Mouse (Mus musculus) heart, postnatal 4 days (tissue): ENCODE results near the gene Commd1. TPM values are rescaled to one million over a fixed set of nuclear protein-coding genes. Genes with fewer than 3 reads are reported as not detected.
A peak's percentile ranks its signal among the peaks of the same experiment; 100 is the strongest.

Source experiments
- DNase-seq: peaks from one replicate; pipeline ENCODE4 v3.0.0; 2021
- total RNA-seq, 2 experiments: library from RNA; stranded (reverse); gene quantifications; 2 replicates each; pipeline ENCODE4 v1.2.3; 2021

The Commd1 gene
- total RNA-seq, 2 experiments from 2014 or later, result 161 to 186 TPM

DNA sequence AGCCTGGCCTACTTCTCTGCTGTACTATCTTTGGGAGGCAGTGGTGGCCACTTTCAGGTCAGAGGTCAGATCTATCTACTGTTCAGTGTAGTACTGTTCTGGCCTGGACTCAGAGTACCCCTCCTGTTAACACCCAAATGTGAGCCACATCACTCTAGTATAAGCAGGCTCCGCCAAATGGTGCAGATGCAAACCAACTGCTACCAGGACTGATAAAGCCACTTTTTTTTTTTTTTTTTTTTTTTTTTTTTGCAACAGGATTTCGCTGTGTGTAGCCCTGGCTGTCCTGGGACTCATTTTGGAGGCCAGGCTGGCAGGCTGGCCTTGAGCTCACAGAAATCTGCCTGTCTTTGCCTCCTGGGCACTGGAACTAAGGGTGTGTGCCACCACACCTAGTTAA lies 43.2 kb downstream of the Commd1 start:
- no peak for DNase-seq

DNA sequence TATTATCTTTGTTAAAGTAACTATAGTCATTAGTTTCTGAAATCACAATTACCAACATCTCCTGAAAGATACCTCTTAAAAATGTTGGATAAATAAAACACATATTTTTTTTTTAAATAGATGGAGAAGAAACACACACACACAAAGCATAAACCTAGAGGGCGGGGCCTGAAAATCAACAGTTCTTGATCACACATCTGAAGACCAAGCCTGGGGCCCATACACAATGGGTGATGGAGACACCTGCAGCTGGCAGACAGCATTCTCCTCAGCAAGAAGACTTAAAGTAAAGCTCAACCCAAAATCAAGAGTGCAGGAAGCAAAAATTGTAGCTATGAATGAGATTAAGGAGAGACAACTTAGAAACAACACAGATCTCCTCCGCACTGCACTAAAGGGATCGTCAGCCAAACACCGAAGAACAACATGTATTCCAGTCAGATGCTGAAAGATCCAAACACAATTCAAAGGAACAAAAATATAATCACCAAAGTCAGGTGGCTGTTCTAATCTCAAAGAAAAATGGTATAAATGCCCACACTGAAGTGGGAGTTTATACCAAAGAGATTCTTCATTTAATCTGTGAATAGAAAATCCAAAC lies 44.4 kb downstream of the Commd1 start:
- DNase-seq, result no peak

DNA sequence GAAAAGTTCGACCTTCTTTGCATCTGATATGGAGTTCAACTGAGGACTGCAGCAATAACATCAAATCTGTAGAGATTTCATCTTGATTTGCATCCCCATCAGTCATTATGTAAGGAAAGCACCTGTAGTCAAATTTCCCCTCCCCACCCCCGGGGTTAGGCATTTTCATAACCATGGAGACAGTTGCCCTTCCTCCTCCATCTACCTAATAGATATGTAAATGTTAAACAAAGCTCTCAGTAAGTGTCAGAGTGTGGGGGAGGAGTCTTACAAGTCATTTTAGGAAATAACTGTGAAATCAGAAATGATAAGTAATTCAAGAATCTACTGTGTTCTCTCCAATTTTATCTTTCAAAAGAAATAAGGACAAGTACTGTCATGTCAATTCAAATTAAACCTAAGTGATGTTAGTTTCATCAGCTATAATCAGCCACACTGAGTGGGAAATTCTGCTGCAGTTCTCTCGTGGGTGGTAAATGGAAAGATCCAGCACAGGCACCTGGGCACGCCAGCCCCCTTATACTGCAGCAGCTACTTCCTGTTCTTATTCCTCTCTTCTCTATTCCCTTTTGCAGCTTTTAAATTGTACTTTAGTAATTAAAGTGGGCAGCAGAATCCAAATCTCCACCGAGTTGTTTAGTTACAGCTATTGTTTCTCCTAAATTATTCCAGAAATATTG lies 45.6 kb downstream of the Commd1 start:
- DNase-seq, result no peak

DNA sequence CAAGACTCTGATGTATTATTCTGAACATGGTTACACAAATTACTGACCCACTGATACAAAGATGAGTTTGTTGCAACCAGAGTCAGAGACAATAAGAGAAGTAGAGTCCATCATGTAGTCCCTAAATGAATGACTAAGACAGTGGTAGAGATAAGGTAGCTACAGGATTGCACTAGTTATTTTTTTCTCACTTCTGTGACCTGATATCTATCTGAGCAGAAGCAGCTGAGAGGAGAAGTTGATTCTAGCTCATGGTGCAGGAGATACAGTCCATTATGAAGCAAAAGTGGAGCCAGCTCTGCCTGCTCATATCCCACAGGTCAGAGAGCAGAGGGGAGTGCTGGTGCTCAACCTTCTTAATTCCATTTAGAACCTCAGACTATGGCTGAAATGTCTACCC lies 50.0 kb downstream of the Commd1 start:
- no peak for DNase-seq

DNA sequence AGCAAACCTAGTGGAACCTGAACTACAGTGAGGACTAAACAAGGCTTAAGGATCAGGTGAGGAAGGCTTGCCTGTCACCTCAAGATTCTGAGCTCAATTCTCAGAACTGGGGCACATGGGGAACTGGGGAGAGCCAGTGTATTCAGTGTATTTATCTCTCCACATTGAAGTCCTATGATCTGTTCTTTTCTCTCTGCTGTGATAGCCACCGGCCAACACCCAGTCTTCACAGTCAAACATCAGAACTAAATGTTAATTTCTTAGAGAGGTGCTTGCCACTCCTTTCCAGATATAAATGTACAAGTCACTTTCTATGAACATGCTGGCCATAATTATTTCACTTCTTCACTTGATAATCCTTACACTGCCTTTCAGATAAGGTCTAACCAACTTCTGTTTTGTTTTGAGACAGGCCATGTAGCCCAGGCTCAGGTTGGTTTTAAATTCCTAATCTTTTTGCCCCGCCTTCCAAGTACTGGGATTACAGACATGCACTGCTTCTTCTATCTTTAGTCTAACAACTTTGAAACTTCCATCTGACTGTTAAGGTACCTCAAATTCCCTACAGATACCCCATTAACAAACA lies 50.8 kb downstream of the Commd1 start:
- DNase-seq, result no peak

DNA sequence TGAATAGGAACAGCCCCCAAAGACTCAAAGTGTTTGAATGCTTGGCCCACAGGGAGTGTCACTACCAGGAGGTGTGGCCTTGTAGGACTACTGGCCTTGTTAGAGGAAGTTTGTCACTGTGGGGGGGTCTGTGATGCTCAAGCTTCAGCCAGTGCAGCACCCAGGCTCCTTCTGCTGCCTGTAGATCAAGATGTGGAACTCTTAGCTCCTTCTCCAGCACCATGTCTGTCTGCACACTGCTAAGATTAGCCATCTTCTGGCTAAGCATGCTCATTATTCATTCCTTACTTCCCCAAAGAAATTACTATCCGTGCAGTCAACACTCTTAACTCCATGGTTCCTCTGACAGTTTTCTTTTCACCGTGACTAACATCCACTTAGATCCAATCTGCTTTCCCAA lies 52.1 kb downstream of the Commd1 start:
- DNase-seq, result no peak

DNA sequence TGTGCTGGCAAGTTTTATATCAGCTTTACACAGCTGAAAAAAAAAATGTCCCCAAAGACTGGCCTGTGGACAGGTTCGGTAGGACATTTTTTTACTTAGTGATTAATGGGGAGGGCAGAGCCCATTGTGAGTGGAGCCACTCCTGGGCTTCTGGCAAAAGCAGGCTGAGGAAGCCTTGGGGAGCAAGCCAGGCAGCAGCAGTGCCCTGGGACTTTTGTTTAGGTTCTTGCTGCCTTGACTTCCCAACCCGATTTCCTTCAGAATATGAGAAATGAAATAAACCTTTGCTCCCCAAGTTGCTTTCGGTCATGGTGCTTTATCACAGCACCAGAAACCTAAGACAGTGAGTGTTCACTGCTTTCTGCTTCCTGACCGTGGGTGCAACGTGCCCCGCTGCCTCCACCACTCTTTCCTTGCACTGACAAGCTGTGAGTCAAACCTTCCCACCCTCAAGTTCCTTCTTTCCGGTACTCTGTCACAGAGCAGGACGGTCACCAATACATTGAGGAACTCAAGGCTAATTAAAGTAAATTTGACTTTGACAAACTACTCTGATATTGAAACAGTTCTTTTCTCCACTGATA lies 53.5 kb downstream of the Commd1 start:
- no peak for DNase-seq

DNA sequence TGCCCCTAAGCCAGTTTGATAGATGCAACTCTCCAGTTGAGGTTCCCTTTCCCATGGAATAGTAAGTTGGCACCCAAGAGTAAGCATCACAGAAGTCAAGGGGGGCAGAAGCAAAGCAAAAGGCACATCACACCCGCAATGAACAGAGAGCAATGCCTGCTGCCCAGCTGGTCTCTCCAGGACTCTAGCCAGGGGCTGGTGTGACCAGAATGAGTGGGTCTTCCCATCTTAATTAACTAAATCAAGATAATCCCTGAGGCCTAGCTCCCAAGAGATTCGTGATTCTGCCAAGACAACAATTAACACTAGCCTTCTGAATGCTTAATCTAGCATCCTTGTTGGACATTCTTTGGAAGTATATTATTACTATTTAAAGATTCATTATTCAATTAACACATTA lies 58.6 kb downstream of the Commd1 start:
- no peak for DNase-seq

DNA sequence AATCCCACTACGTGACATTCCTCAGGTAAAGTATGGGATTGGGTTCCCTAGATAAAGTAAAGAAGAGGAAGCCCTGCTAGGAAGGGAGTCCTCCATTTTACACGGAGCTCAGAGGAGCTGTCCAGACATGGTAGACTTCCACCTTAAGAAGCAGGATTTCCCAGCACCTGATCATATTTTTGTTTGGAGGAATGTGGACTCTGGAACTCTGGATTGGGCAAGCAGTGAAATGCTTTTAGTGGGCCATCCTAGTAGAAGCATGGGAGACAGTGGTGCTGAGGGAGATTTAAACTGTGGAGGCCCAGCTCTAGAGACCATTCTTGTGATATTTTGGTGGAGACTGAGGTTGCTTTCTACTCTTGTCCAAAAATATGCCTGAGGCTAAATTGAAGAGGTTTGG lies 59.6 kb downstream of the Commd1 start:
- no peak for DNase-seq

DNA sequence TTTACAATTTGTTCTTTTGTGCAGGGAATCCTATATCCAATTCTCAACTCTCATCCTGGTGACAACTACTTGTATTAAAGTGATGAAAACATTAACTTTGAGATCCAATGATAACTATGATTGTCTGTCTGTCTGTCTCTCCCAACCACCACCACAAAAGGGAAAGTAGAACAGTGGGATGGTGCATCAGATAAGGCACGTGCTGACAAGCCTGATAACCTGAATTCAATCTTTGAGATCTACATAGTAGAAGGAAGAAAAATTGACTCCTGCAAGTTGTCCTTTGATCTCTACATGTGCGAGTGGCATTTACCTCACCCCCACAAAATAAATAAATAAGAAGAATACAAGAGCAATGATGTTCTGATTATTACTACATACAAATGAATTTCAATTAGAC lies 62.8 kb downstream of the Commd1 start:
- DNase-seq, result no peak

DNA sequence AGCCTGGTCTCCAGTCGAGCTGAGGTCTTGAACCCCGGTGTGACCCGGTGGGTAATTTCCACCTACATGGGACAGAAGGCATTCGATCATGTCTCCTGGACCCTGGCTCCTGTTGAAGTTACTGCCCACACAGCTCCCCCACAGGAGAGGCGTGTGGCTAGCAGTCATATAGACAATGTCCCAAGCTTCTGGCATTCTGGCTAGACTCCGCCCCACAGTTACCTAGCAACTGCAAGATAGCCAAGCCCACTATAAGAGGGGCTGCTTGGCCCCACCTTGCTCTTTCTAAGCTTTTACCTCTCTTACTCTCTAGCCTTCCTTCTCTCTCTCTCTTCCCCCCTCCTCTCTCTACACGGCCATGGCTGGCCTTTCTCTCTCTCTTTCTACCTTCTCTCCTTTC lies 64.4 kb downstream of the Commd1 start:
- no peak for DNase-seq

DNA sequence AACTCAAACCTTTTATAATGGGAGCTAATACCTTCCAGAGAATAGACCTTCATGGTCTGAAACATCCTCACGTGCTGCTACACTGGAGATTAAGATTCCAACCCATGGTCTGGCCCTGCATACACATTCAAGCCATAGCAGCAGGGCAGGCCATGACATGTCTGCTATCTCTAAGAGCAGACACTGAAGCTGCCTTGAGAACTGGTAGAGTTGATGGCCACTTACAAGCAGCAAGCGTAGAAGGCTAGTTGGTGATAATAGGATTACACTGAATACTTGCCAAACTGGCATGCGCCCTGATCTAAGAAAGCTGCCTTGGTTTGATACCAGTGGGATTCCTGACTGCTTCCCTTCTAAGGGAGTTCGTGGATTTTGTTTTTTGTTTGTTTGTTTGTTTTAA lies 68.4 kb downstream of the Commd1 start:
- no peak for DNase-seq

DNA sequence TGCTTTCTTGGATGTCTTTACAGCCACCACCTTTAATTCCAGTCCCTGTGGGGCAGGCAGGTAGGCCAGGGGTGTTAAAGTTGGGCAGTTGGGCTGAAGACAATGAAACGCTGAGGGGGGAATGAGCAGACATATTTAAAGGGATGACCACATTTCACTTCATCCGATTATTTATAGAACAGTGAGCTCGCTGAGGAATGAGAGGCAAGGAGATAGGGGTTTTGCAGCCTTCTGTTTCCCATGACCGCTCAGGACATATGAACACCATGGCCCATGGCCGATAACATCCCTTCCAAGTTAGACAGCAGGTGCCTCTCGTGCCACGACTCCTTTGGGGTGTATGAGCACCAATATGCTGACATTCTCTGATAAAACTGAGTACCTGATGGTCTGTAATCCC lies 70.4 kb downstream of the Commd1 start:
- peak; percentile 17 for DNase-seq

DNA sequence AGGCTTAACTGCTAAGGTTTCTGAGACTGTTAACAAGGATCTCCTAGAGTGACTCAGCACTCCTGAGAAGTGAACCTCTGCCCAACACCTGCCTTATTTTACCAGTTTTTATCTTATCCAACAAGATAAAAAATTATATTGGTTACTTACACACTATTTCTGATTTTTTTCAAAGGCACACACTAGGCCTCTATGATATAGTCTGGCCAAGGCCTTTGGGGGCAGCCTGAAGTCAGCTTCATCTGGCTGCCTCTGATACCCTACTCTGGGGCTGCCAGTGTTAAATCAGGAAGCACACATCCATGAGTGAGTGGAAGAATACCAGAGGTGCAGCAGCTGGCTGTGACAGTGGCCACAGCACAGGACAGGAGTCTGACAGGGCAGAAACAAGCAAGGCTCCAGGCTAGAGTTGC lies 75.7 kb downstream of the Commd1 start:
- DNase-seq, result no peak

DNA sequence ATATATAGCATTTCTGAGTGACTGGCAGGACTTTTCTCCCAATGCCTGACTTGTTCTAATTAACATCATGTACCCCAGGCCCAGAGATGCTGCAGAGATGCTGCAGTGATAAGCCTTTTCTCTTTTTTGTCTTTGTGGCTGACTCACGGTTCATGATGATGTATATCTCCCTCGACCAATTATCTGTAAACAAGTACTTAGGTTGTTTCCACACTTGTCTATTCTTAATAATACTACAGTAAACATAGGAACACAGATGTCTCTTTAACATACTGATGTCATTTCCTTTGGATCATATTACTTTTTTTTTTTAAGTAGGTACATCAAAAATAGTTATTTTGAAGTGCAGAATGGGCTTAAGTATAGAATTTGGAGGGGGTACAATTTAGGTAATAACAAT lies 79.3 kb downstream of the Commd1 start:
- DNase-seq, result no peak

DNA sequence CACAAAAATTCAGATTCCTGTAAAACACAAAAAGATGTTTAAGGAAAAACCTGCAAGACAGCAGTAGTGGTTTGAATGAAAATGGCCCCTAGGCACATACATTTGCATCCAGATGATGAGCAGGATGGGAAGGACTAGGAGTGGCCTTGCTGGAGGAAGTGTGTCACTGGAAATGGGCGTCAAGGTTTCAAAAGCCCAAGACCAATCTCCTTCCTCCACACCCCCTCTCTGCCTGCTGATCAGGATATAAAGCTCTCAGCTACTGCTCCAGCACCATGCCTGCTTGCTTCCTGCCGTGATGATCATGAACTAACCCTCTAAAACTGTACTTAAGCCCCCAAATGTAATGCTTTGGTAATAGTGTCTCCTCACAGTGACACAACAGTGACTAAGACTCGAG lies 82.1 kb downstream of the Commd1 start:
- no peak for DNase-seq

DNA sequence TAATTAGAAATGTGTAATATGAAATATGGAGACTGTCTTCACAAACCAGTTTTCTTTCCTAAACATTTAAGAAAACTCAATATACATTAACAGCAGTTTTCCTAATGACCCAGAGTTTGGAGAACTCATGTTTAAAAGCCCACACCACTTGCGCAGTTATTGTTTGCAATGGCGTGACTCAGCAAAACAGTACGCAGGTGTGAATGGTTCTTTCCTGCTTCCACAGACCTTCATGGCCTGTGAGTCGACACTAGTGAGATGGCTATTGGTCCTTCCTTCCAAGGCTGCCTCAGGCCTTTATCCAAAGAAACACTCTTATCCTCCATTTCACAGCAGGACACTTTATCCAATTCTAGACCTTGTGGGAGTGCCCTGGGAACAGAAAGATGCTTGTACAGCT lies 84.5 kb downstream of the Commd1 start:
- DNase-seq, result no peak

DNA sequence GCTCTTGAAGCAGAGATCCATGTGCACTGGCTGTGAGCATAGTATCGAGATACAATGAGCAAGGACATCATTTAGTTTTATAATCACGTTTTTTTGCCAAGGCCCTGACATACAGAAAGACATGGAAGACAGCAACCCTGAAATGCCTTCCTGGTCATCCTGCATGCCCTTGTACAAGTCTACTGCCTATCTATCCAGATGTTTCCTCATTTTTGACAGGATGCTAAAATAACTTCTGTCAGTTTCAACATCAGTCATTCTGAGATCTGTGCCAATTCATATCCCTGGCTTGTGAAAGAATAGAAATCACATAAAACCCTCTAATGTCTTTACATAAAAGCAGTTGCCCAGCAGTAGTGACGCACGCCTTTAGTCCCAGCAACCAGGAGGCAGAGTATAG lies 85.1 kb downstream of the Commd1 start:
- no peak for DNase-seq

DNA sequence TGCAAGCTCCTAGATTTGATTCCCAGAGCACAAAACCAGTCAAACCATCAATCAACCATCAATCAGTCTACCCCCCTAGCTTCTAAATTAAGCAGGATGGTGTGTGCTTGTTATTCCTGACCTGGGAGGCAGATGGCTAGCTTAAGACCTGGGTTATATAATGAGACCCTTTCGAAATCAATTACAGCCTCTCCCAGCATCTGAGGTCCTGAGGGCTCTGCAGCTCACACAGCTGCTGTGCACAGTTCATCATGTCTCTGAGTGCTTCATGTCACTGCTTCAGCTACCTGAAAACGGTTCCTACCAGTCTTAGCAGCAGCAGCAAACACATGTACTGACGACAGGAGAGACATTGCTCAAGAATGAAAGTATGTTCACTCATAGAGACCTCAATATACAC lies 89.1 kb downstream of the Commd1 start:
- DNase-seq, result no peak

DNA sequence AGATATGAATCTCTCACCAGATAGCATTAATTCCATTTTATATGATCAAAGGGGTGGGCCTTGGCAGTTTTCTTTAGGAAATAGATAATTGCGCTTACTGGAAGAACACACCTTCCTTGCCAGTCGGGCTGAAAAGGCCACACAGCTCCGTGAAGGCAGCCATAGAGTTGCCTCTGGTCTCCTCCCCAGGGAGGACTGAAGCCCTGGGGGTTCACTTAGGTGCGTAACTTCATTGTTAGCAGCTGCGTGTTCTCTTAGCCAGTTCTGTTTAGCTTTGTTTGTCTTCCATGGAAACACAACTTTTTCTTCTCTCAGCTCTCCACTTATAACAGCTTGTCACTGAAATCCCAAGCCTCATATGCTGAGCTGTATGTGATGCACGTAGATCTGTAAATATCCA lies 89.7 kb downstream of the Commd1 start:
- DNase-seq, result no peak

DNA sequence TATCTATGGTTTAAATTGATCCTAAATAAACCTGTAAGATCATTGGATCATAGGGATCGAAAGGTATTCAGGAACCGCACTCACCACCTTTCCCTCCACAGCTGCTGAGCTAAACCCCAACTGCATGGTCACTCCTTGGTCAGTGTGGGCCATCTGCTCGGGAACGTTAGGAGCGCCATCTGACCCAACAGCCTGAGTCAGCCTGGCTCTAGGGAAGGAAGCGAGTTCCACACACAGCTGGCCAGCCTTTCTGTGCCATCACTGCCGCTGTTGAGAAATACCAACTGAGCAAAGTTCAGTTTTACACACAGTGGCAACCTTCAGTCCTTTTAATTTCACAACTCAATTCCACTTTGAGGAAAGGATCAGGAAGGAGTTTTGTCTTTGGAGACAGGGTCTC lies 90.3 kb downstream of the Commd1 start:
- DNase-seq, result no peak

DNA sequence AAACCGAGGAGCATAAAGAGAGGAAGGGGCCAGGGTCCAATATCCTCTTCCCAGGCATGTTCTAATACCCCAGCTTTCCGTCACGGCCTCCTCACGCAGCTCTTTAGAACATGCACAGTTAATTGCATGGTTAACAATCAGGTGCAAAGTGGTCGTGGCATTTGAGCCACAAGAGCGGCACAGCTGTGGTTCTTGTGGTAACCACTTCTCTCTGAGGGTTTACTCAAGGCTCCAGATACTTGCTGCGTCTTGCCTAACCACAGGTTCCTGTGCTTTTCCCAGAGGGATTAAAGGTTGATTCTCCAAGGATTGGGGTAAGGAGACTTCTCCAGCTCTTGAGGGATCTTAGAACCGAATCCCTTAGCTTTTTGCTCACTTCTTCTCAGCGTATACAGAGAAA lies 90.9 kb downstream of the Commd1 start:
- no peak for DNase-seq

DNA sequence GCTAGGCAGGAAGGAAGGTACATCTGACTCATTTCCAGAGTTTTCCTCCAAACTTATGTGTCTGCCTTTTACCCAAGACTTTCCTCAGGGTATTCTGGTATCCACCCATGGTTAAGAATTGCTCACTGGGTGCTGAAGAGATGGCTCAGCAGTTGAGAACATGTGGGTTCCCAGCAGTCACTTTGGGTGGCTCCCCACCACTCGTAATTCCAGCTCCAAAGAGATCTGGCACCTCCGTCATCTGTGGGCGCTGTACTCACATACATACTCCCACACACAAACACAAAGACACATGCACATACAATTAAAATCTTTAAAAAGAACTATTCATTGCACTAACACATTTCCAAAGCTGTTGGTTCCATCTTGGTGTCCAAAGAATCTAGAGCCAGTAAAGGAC lies 93.0 kb downstream of the Commd1 start:
- no peak for DNase-seq

DNA sequence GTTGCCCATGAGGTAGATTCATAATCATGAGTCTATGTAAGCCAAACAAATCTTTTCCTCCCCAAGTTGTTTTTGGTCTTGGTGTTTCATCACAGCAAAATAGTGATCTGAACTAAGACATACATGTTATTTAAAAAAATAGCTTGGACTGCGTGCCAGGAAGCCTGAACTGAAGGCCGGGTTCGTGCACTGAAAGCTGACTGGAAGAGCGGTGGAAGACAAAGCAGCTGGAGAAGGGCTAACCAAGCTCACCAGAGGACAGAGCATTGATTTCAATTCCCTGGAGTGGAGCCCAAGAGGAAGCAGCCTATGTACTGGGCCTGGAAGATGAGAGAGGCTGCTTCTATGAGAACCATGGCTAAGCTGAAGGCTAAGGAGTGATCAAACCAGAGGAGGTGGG lies 95.2 kb downstream of the Commd1 start:
- no peak for DNase-seq
